Mouse (Mus musculus) left cerebral cortex, adult 9 months (tissue): Measurements from ENCODE around the gene Pcca.

Source experiments
- DNase-seq, 2 experiments: peaks; one replicate each; pipeline ENCODE4 v3.0.0; 2022; ENCODE audit warnings: low spot score in 2 of 2

The Pcca gene

DNA sequence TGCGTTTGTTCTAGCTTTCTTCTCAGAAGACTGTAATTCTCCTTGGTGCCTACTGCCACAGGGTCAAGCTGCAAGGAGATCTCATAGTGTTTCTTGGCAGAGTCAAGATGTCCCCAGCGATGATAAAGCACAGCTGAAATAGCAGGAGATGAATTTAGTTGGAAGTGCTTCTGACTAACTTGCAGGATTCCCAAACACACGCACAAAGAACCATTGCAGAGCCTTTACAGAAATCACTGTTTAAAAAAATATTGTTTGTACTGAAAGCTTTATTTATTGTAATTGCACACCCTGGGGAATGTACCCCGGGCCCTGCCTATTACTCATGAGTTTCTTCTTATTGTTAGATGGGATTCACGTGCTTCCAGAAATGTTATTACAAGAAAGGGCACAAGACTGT, 385.9 kb downstream of the Pcca start:
- no peak for DNase-seq

GRCm38 (mm10) chr14:122936460-122936859, 402.3 kb downstream of the Pcca start:
- no peak for DNase-seq
